Mouse (Mus musculus) T-cell, adult 2 months (primary cell): ENCODE measurements around the gene Bicra.

ENCODE experiments used
- DNase-seq: peaks from one replicate; pipeline ENCODE4 v3.0.0; 2022; ENCODE audit warnings: low spot score

Bicra gene

DNA sequence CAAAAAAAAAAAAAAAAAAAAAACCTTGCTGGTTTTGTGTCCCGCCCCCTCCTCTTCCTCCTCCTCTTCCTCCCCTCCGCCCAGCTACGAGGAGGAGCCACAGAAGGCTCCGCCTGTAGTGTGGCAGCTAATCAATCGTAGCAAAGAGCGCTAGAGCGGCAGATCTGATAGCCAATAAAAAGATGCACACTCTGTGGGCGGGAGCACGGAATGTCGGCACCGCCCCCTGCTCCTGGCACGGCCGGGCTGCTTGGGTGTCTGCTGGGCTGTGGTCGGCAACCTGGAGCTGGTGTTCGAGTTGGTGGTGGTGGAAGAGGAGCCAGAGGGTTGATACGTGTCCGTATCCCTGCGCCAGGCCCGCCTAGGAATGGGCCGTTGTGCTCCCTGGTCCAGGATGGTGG, 443 bp upstream of the Bicra start:
- DNase-seq, result peak; percentile 96

DNA sequence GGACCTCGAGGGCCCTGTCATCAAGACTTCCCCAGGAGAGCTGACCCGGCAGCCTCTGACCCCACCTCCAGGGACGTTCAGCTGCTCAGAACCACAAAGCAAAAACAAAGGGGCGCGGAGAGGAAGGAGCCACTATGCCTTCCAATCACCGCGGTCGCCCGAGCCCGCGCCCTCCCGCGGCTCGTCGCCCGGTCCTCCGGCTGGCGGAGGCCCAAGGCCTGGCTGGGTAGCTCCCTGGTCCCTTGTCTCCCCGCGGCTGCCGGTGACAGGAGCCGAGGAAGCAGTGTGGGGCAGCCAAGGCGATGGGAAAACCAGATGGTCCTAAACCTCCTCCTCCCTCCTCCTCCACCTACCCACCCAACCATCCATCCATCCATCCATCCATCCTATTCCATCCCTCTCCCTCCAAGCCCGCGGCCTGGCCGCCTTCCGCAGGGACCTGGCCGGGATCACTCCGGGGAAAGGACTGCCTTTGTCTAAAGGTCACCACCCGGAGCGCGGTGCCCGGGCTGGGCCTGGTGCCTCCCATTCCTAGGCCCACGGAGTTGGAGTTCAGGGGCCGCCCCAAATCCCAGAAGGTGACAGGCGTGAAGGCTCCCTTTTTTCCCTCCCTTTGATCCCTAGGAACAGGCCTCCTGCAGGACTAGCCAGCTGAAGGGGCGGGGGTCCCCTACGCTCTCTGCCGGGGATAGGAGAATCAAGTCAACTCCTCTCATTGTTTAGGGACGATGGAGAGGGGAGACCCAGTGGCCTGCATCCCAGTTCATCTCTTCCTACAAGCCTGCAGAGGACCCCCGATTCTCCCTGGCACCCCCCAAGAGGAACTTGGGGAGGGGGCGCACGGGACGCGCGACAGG, 1.0 kb downstream of the Bicra start:
- peak; percentile 72 for DNase-seq

DNA sequence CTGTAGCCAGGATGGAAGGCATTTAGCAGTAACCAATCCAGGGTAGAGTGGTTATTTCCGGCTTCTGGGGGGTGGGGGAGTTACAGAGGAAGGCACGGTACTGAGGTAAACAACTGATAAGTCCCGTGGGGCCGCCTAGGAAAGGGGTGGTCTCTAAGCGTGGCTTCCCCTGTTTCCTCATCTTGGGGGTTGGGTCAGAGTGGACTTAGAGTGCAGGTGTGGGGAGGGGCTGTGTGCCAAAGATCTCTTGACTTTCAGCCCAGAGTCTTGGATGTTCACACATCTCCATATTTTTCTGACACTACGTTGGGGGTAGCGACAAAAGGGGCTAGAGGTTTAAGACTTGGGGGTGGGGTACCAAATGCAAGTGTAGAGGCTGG, 1.6 kb downstream of the Bicra start:
- peak; percentile 87 for DNase-seq

DNA sequence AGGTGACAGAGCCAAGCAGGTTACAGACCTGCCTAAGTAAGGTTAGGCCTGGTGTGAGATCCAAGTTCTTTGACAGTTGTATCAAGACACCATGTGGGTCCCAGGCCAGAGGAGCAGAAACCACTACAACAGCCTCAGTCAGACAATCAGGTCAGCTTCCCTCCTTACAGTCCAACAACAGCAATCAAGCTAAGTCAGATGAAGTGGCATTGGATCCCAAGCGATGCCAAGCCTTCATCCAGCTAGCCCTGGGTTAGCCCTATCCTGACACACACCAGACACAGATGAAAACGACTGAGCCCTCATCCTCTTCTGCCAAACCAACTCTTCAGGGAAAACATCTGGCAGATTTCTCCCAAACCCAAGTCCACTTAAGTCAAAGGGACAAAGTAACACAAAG, 2.2 kb downstream of the Bicra start:
- DNase-seq, result no peak

DNA sequence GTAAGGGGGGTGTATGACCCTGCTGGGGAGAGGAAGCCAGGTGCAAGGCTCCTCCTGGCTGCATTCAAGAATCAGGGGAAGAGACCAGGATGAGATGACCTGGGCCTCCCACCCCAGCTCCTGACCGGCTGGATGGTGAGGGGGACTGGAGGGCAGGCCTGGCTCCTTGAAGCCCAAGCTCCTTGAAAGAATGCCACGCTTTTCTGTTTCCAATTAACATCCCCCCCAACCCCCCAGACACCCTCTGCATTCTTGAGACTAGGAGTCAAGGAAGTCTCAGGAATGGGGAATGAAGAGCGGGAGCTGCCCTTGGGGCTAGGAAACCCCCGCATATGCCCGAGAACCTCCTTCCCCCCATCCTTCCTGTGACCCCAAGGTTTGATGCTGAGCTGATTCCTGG, 3.2 kb downstream of the Bicra start:
- DNase-seq, result no peak

DNA sequence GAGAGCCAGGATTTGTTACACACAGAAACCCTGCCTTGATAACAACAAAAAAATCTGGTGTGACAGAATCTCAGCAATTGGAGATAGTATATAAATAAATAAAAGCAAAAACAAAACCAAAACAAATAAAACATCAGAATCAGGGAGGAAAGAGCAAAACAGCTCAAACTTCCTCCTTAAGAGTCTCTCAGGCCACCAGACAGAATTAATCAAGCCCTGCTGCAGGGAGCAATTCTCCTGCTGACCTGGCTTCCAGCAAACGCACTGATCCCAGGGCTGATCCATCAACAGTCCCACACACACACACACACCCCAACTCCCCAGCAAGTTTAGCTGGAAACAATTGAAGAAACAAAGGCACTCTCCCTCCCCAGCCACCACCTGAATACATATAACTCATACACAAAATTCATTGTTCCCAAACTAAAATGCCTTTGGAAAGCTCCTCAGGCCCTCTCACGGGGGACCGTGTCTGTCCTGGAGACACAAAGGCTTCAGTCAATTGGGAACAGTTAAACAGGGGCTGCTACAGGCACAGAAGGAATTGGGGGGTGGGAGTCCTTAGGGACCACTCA, 3.8 kb downstream of the Bicra start:
- no peak for DNase-seq

DNA sequence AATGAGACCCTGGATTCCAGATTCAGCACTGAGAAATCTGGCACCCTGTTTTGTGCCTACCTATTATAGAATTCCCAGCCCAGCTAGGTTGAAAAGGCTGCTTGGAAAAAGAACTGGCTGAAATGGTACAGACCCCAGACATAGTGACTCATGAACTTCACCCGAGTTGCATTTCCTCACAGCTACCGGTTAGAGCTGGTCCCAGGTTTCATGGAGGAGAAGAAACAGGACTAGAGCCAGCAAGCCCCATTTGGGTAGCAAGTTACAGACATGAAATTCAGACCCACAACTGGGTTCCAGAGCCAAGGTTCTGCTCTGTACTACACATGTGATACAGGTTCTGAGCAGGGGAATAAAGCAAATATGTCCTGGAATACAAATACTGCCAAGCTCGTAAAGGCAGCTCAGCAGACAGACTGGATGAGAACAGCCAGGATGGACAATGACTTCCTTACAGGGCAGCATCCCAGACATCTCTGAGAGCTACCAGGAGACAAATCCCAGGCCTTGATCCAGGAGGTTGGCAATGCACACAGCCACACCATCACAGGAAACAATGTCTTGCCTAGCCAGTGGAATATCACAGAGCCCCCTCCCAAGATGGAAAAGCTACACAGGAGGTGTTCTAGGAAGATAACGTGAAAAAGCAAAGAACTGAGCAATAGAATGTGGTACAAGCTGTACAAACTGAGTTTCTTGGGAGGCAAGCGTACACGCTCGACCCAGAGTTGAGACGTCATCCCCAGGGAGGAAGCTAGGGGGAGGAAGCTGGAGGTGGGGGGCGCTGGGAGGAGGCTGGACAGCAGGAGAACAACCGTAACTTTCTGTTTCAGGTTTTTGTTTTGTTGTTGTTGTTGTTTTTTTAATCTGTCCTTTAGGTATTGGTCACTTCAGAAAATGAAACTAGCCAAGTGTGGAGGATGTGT, 4.6 kb downstream of the Bicra start:
- DNase-seq, result no peak

DNA sequence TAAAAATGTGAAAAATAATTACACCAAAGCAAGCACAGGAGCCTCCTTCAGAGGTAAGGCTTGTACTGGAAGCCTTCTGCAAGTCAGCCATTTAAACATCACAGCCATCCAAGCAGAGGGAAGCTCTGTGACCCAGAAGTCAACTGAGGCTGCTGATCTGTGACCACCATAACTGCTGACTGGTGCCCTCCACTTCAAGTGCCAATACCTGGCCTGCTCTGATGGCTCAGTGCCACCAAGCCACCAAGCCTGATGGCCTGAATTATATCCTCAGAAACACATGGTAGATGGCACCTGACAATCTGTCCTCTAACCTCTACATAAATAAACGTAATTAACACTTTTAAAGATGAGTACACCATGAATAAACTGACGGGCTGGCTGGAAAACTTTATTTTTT, 6.5 kb downstream of the Bicra start:
- no peak for DNase-seq

DNA sequence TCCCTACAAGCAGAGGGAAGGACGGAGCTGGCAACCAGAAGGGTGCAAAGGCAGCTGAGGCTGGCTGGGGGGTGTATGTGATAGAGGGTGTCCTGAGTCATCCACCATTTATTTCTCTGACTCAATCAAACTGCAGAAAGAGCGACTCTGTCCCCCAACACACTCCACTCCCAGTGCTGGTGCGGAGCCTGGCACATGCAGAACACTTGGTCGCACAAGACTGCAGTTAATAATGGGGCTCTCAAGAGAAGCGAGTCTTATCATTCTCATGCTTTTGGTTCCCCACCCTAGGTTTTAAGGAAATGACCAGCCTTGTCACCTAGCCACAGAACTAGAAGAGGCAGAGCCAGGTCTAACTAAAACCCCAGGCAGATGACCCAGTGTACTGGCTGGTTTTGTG, 8.4 kb downstream of the Bicra start:
- no peak for DNase-seq

DNA sequence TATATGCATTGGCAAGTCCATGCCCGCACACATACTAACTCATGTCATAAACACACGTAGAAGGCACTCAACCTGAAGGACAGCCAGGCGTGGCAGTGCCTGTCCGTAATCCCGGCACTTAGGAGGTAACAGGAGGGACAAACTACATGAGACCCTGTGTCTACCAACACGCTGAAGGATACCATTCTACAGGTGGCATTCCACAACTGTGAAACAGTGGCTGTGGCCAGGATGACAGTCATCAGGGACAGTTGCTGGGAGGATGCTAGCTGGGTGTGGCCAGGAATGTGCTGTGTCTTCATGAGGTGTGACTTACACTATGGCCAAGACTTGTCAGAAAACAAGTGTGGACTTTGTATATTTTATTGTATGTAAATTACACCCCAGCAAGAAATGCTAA, 10.7 kb downstream of the Bicra start:
- DNase-seq, result no peak

DNA sequence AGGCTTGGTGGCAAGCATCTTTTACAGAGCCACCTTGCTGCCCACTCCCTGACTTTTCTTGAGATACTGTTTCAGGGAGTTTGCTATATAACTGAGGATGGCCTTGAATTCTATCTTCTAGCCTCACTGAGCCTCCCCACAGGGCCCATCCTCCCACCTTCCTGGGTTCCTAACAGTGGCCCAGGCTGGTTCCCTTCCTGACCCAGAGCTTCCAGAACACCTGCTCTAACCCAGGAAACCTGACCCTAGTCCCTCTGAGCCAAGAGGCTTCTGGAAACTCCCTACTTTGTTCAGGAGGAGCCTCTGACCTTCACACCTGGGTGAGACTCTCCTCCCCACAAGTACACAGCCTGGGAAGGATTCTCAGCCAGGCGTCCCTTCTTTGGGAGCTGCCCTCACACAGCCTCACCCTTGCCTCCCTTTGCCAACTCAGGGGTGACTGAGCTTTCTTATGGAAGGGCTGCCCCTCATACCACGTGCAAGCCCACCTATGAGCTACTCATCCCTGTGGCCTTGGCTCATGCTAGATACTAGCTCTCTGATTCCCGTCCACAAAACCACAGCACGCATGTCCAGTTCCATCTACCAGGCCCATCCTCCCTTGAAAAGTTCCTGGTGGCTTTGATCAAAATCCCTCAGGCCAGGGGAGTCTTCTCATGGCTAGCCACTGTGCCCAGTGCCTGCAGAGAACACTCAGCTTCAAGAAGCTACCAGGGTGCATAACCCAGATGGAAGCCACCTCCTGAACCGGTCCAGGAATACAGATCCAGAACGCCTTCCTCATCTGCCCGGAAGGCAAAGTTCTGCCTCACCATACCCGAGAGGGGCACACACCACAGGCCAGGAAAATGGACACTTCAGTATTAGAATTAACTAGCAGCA, 13.9 kb downstream of the Bicra start:
- DNase-seq, result no peak

DNA sequence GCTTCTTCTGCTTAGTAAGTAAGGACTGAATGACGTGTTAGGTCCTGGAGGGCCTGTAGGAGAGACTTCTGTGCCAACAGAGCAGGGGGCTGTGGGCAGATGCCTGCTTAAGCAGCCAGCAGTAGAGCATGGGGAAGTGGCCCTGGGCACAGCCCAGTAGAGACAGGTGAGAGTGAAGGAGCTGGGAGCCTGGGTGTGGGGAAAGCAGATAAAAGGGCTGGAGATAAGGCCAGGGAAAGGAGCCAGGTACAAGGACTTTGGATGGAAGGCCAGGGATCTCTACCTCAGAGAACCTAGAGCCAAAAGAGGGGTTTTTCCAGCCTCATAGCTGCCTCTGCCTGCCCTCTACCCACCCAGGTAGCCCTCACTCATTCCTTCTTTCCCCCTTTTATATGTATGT, 14.7 kb downstream of the Bicra start:
- no peak for DNase-seq

DNA sequence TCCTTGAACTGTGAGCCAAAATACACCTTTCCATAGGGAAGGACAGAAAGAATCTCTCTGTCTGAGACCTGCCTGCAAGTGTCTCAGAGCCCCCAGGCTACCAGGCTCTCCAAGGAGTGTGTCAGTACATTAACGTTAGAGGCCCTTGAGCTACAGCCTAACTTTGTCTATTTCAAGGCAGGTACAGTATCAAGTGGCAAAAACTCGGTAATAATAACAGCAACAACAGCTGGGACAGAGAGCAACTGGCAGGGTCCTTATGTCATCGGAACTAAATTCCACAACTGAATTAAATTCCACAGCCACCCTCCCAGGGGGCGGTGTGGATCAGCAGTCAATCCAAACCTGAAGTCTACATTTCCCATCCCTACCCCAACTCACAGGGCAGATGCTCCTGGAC, 16.6 kb downstream of the Bicra start:
- no peak for DNase-seq

DNA sequence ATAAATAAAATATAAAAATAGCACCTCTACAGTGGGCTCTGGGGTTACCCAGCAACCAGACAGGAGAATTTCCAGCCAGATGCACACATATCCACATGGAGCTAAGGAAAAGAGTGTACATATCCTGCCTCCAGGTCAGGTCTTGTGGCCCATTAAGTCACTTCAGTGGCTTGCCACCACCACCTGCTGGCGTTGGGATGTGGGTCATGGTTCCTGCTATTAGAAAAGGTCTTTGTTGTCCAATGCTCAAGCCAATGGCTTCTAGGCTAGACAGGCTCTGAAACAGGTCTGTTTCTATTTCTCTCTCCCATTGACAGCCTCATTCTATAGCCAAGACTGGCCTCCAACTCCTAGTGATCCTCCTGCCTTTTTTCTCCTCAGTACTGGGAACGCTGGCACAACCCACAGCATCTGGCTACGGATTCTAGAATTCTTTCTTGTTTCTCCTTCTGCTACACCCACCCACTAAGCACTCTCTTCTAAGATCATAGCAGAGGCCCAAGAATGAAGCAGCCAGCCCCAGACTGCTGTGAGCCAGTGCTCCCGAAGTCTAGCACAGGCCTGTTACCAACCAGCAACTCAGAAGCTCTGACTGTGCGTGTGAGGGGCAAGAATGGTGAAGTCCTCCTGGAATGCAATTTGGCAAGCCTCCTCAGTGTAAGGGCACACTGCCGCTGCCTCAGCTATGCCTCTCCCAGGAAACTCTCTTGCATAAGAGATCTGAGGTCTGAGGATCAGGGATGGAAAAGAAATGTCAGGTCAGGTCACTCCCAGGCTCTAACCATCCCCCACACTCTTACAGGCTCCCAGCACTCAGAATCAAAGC, 19.4 kb downstream of the Bicra start:
- no peak for DNase-seq

DNA sequence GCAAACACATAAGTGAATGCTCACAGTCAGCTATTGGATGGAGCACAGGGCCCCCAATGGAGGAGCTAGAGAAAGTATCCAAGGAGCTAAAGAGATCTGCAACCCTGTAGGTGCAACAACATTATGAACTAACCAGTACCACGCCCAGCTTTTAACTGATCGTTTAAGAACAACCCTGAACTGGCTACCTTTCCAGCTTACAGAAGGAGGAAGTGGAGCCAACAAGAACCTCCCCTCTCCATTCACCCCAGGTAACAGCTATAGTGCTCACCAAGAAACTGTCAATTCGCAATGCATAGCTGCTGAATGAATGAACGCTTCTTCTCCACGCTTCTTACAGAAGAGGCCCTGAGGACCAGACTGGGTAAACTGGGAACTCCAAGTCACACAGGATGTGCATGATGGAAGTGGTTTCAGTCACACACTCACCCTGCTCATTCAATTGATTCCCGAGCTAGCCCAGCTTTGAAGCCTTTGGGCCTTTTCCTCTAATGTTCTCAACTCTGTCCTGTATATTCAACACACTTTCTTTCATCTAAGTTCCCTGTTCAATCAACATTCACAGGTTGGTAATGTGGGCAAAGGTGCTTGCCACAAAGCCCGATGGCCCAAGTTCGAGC, 23.0 kb downstream of the Bicra start:
- no peak for DNase-seq

DNA sequence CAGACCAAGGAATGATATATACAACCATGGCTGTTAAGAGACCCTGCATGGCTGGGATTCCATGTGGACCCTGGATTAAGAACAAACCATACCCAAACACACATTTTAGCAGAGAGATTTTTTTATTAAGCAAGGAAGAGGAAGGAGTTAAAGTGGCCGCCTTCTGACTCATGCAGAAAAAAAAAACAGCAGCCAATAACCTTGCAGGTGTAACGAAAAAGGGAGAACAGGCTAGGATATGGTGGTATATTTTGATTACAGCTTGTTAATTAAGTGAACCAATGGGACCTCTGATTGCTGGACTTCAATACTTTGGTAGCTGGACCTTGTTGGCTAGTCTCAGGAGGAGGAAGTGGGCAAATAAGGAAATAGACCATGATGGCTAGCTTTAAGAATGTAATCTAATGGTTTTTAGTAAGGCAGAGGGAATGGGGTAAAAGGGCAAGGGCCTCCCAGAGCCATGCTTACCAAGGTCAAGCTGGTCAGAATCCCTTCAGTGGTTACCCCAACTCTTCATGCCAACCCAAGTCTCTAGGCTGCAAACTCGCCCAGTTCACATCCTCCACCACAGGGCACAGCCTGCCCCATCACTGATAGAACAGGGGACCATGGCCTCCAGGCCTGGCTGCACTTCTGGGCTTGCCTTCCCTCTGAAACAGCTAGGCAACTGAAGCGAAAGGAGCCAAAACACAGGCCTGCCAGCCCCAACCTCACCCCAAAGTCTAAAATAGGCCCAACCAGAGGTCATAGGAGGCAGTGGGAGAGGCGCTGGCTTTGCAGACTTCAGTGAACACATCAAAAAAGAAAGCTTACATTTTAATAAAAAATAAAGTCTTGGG, 28.2 kb downstream of the Bicra start:
- DNase-seq, result no peak

DNA sequence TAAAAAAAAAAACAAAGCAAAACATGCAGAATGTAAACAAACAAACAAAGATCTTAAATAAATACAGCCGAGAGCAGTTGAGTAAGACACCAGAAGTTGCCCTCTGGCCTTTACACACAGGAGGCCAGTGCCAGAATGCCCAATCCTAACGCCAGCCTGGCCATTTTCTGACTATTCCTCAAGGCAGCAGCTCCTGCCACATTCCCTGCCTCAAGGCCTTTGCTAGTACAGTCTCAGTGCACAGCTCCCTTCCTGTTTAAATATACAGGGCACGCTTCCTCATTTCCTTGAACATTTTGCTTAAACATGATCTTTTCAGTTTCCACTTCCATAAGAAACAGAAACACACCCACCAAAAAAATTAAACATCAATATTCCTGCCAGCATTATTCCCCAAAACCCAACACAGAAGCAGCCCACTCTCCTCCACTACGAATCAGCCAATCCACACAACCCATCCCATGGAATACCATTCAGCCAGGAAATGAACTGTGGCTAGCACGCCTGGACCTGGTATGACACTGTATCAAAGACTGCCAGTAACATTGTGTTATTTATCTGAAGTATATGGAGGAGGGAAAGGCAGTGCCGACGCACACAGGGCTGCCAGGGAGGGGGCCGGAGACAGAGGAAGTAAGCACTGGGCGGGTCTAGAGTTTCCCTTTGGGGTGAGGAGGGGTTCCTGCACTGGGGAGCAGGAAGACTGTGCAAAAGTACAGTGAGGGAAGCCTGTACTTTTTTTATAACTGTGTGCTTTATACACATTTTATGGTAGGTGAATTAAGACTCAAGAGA, 29.5 kb downstream of the Bicra start:
- peak; percentile 73 for DNase-seq

DNA sequence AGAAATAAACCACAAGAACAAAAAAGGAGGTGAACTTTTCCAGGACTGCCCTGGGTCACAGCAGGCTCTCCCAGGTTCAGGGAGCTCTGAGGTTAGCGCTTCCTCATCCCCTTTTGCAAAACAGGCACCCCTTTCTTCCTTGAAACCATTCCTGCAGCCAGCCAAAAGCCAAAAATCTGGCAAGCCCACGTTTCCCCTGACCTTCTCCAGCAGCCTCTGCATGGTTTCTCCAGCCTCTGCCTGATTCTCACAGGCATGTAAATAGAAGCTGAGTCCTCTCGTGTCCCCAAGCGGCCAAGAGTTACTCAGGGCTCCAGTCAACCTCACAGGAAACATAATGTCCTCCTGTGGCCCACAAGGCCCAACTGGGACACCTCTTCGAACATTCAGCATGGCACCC, 32.3 kb downstream of the Bicra start:
- no peak for DNase-seq
